12 mouse cellular contexts compared by ENCODE assay signal in the genomic region with DNA sequence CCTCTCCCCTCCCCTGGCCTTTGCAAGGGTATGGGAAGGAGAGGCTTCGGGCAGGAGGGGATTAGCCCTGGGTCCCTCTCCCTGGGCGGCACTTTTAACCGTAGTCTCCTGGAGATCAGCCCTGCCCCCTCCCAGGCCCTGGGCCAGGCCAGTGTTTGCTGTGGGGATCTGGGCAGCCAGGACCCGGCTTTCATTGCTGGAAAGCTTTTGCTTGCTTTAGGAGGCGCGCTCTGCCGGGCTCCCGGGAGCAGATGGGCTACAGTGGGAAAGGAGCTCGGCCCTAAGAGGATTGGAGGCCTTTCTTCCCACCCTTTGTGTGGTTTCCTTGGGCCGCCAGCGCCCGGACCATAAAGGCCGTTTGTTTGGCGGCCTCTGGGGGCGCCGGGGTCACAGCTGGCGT. TPM values are rescaled to one million over a fixed set of nuclear protein-coding genes. Genes with fewer than 3 reads are reported as not detected.
DNase-seq lines count a peak whose midpoint lies in the region; ATAC-seq and TF ChIP-seq lines count a peak whose summit lies in the region.
"Had no signal": no experiment of that assay in that cellular context is flagged by ENCODE, and none has a peak within 500 bp of the region (broad histone marks: within the 10 kb centered on the region; RNA-seq: fewer than 3 reads in every experiment).

No protein-coding gene starts in this region.

- peak overlapping the region; percentile 92 for H3K27ac ChIP-seq in hindbrain, embryonic 10.5 days
- H3K27ac ChIP-seq in midbrain, embryonic 15.5 days: peak overlapping the region; percentile 60
- H3K27ac ChIP-seq in gastrocnemius, adult 2 months: no peak overlapping the region
- H3K27ac ChIP-seq: embryonic facial prominence, embryonic 15.5 days; liver, embryonic 14.5 days had no signal

- no peak overlapping the region for H3K9ac ChIP-seq in midbrain, embryonic 15.5 days
- H3K9ac ChIP-seq: embryonic facial prominence, embryonic 15.5 days; liver, embryonic 14.5 days had no signal

- H3K4me1 ChIP-seq in hindbrain, embryonic 10.5 days (replicated peaks): peaks cover 79% of the 10 kb centered on the region
- peaks cover 43% of the 10 kb centered on the region for H3K4me1 ChIP-seq in midbrain, embryonic 15.5 days

- intact Hi-C loops in gastrocnemius, adult 2 months (cut with DNase I): no loop called here
- intact Hi-C loops in left cerebral cortex, postnatal 25 days (cut with DNase I): no loop called here

- no peak; the same call in 1 of the 2 replicates for ATAC-seq in midbrain, embryonic 15.5 days (replicated peaks)

- peaks cover 16% of the 10 kb centered on the region; the same call in 1 of the 2 replicates for H3K27me3 ChIP-seq in hindbrain, embryonic 10.5 days (ENCODE audit: insufficient read depth, poor library complexity, severe bottlenecking)
- H3K27me3 ChIP-seq in midbrain, embryonic 15.5 days (replicated peaks): no peaks in the 10 kb centered on the region

- no peak overlapping the region for H3K4me2 ChIP-seq in midbrain, embryonic 15.5 days
- H3K4me2 ChIP-seq: embryonic facial prominence, embryonic 15.5 days had no signal

- H3K36me3 ChIP-seq in hindbrain, embryonic 10.5 days: no peaks in the 10 kb centered on the region
- H3K36me3 ChIP-seq in midbrain, embryonic 15.5 days (replicated peaks): no peaks in the 10 kb centered on the region
- H3K36me3 ChIP-seq: embryonic facial prominence, embryonic 15.5 days had no signal

- no peaks in the 10 kb centered on the region for H3K9me3 ChIP-seq in hindbrain, embryonic 10.5 days
- H3K9me3 ChIP-seq in midbrain, embryonic 15.5 days: no peaks in the 10 kb centered on the region
- H3K9me3 ChIP-seq: embryonic facial prominence, embryonic 15.5 days had no signal

- TF ChIP-seq CTCF in gastrocnemius, adult 2 months (IDR thresholded peaks at IDR 0.05): no peak

- peak; percentile 22 for DNase-seq in thymus, postnatal 4 days
- DNase-seq in thymus, postnatal 14 days: no peak
- DNase-seq in hindbrain, embryonic 10.5 days (ENCODE audit: low spot score): peak; percentile 55
- DNase-seq in adrenal gland, postnatal 4 days (ENCODE audit: low spot score in 2 of 2): no peak
- DNase-seq in gastrocnemius, adult 2 months: no peak
- DNase-seq in layer of hippocampus, postnatal 25 days (ENCODE audit: extremely low spot score in 1 of 2, low spot score in 1 of 2): no peak
- DNase-seq in left cerebral cortex, postnatal 25 days (ENCODE audit: low spot score in 2 of 2): no peak
- DNase-seq: adrenal gland, postnatal 10 days had no signal

- 4% methylated on average over 17 of the region's 17 CpGs for WGBS in hindbrain, embryonic 10.5 days
- 3% methylated on average over 17 of the region's 17 CpGs for WGBS in midbrain, embryonic 15.5 days

- H3K4me3 ChIP-seq in hindbrain, embryonic 10.5 days: peak overlapping the region; percentile 14
- H3K4me3 ChIP-seq in midbrain, embryonic 15.5 days: no peak overlapping the region
- no peak overlapping the region for H3K4me3 ChIP-seq in gastrocnemius, adult 2 months
- H3K4me3 ChIP-seq: embryonic facial prominence, embryonic 15.5 days; myocyte had no signal

RNA-seq across cellular contexts. Expression of gene C1qb, which starts 24.2 kb away (rescaled TPM):
- polyA plus RNA-seq in hindbrain, embryonic 10.5 days (2016; fragmentation: Nextera tagmentation; extraction: Ambion mirVana): 23.4 and 38.4 TPM in 2 replicates
- 39.7 and 49.0 TPM in 2 replicates for polyA plus RNA-seq in midbrain, embryonic 15.5 days (2015; fragmentation: Nextera tagmentation; extraction: Ambion mirVana)
- total RNA-seq in adrenal gland, postnatal 4 days (2021): 10 to 100 TPM; 47.0 to 59.8 TPM
- 10 to 100 TPM in 1 of 2 experiments, 1 to 10 TPM in 1; 8.4 to 18.3 TPM for total RNA-seq in gastrocnemius, adult 2 months (2021)
- 10 to 100 TPM; 50.7 to 56.9 TPM for total RNA-seq in layer of hippocampus, postnatal 25 days (2021)
- 10 to 100 TPM; 56.6 to 61.3 TPM for total RNA-seq in left cerebral cortex, postnatal 25 days (2021)
- polyA plus RNA-seq: myocyte had no signal

RNA-seq across cellular contexts. Expression of gene Ephb2, which starts 26.0 kb away (rescaled TPM):
- polyA plus RNA-seq in hindbrain, embryonic 10.5 days (2016; fragmentation: Nextera tagmentation; extraction: Ambion mirVana): 13.4 and 21.5 TPM in 2 replicates
- 31.0 and 31.7 TPM in 2 replicates for polyA plus RNA-seq in midbrain, embryonic 15.5 days (2015; fragmentation: Nextera tagmentation; extraction: Ambion mirVana)
- total RNA-seq in adrenal gland, postnatal 4 days (2021): 10 to 100 TPM; 16.9 to 21.2 TPM
- total RNA-seq in gastrocnemius, adult 2 months (2021): 1 to 10 TPM in 1 of 2 experiments, under 1 TPM in 1; 0.26 to 1.9 TPM
- 10 to 100 TPM; 24.0 to 29.2 TPM for total RNA-seq in layer of hippocampus, postnatal 25 days (2021)
- 10 to 100 TPM; 15.2 to 21.4 TPM for total RNA-seq in left cerebral cortex, postnatal 25 days (2021)

RNA-seq across cellular contexts. Expression of gene C1qc, which starts 31.1 kb away (rescaled TPM):
- polyA plus RNA-seq in hindbrain, embryonic 10.5 days (2016; fragmentation: Nextera tagmentation; extraction: Ambion mirVana): 7.5 and 18.5 TPM in 2 replicates
- 21.7 and 28.4 TPM in 2 replicates for polyA plus RNA-seq in midbrain, embryonic 15.5 days (2015; fragmentation: Nextera tagmentation; extraction: Ambion mirVana)
- 10 to 100 TPM; 37.0 to 49.0 TPM for total RNA-seq in adrenal gland, postnatal 4 days (2021)
- 10 to 100 TPM in 1 of 2 experiments, 1 to 10 TPM in 1; 7.6 to 15.4 TPM for total RNA-seq in gastrocnemius, adult 2 months (2021)
- 10 to 100 TPM; 37.3 to 45.0 TPM for total RNA-seq in layer of hippocampus, postnatal 25 days (2021)
- total RNA-seq in left cerebral cortex, postnatal 25 days (2021): 10 to 100 TPM; 38.3 to 44.1 TPM
- polyA plus RNA-seq: myocyte had no signal

RNA-seq across cellular contexts. Expression of gene C1qa, which starts 36.8 kb away (rescaled TPM):
- 4.8 and 10.8 TPM in 2 replicates for polyA plus RNA-seq in hindbrain, embryonic 10.5 days (2016; fragmentation: Nextera tagmentation; extraction: Ambion mirVana)
- 25.1 and 33.3 TPM in 2 replicates for polyA plus RNA-seq in midbrain, embryonic 15.5 days (2015; fragmentation: Nextera tagmentation; extraction: Ambion mirVana)
- total RNA-seq in adrenal gland, postnatal 4 days (2021): 10 to 100 TPM; 49.1 to 55.4 TPM
- total RNA-seq in gastrocnemius, adult 2 months (2021): 10 to 100 TPM in 1 of 2 experiments, 1 to 10 TPM in 1; 7.0 to 15.8 TPM
- 10 to 100 TPM; 48.2 to 51.3 TPM for total RNA-seq in layer of hippocampus, postnatal 25 days (2021)
- 10 to 100 TPM; 51.2 to 54.2 TPM for total RNA-seq in left cerebral cortex, postnatal 25 days (2021)
- polyA plus RNA-seq: myocyte had no signal

Comparison
In these comparisons a context has a peak if more than half of its experiments do, and no peak if none do; other contexts are left out.
1. DNase-seq: peak in thymus, postnatal 4 days (single experiment) and hindbrain, embryonic 10.5 days (single experiment); none in thymus, postnatal 14 days (single experiment), adrenal gland, postnatal 4 days (0 of 2), gastrocnemius, adult 2 months (single experiment), layer of hippocampus, postnatal 25 days (0 of 2) and left cerebral cortex, postnatal 25 days (0 of 2).
2. RNA of gene Ephb2, which starts 26.0 kb away (total RNA-seq): 24.0 to 29.2 TPM in layer of hippocampus, postnatal 25 days, 15.2 to 21.4 TPM in left cerebral cortex, postnatal 25 days and 16.9 to 21.2 TPM in adrenal gland, postnatal 4 days; 0.26 to 1.9 TPM in gastrocnemius, adult 2 months; every median in the first group is over 4 times any median in the second.